Mouse (Mus musculus) erythroblast, embryonic 14.5 days (primary cell): Measurements from ENCODE around the gene Ltf.

Source experiments
- GATA1 ChIP-seq: IDR thresholded peaks from 2 replicates; pipeline ENCODE4 v1.6.1; 2012; ENCODE audit warnings: low read length, inconsistent platforms, mixed read lengths
- TAL1 ChIP-seq: IDR thresholded peaks from 3 replicates; pipeline ENCODE4 v1.6.1; 2012; ENCODE audit warnings: low read length, inconsistent platforms, mixed read lengths

GRCm38 (mm10) chr9:111087960-111088359, 68.9 kb downstream of the Ltf start:
- TF ChIP-seq TAL1 (no peak), GATA1 (no peak)
